Mouse (Mus musculus): ENCODE data around the gene Tfcp2.
A peak's percentile ranks its signal among the peaks of the same experiment; 100 is the strongest.

GRCm38 (mm10) chr15:100495102-100495501, 56.7 kb downstream of the Tfcp2 start, which contains the start of gene Csrnp2:
- no peak for TF ChIP-seq ZC3H11A (IDR thresholded peaks at IDR 0.05; ENCODE audit: low read depth, low read length)
- TF ChIP-seq POLR2A (IDR thresholded peaks at IDR 0.05; ENCODE audit: low read depth, low read length) = peak; percentile 100
- TF ChIP-seq ETS1 (conservative IDR thresholded peaks at IDR 0.05; ENCODE audit: low read depth, low read length) = no peak
- no peak; a peak in 1 of 4 replicates for TF ChIP-seq CTCF (conservative IDR thresholded peaks at IDR 0.05 in 1 of 2, IDR thresholded peaks at IDR 0.05 in 1 of 2; ENCODE audit: low read depth in 2 of 2, low read length in 2 of 2)
- peak; percentile 99 for TF ChIP-seq NELFE (IDR thresholded peaks at IDR 0.05; ENCODE audit: low read depth, low read length)
- TF ChIP-seq CHD2 (IDR thresholded peaks at IDR 0.05; ENCODE audit: low read length) = 0 out of 2 replicates have a peak, but pooled peaks have one; percentile 16
- peak; percentile 92; the same call in 1 of the 2 replicates for TF ChIP-seq KAT2A (IDR thresholded peaks at IDR 0.05; ENCODE audit: insufficient replicate concordance, low read length)
- no peak for TF ChIP-seq USF1 (IDR thresholded peaks at IDR 0.05; ENCODE audit: low read depth, low read length)
- TF ChIP-seq HCFC1 (IDR thresholded peaks at IDR 0.05; ENCODE audit: low read depth, low read length) = peak; percentile 96
- TF ChIP-seq MAFK (IDR thresholded peaks at IDR 0.05; ENCODE audit: insufficient replicate concordance, low read length) = no peak
- TF ChIP-seq ZKSCAN1 (IDR thresholded peaks at IDR 0.05; ENCODE audit: borderline replicate concordance, low read depth, low read length) = no peak
